Mouse (Mus musculus) megakaryocyte, embryonic 14.5 days (primary cell): ENCODE data around the gene Tmem107.

ENCODE experiments used
- FLI1 ChIP-seq: IDR thresholded peaks from 2 replicates; pipeline ENCODE4 v1.6.1; 2012; ENCODE audit warnings: low read length, inconsistent platforms, mixed read lengths
- GATA1 ChIP-seq: IDR thresholded peaks from 3 replicates; pipeline ENCODE4 v1.6.1; 2012; ENCODE audit warnings: mixed read lengths, low read length, inconsistent platforms, borderline replicate concordance

DNA sequence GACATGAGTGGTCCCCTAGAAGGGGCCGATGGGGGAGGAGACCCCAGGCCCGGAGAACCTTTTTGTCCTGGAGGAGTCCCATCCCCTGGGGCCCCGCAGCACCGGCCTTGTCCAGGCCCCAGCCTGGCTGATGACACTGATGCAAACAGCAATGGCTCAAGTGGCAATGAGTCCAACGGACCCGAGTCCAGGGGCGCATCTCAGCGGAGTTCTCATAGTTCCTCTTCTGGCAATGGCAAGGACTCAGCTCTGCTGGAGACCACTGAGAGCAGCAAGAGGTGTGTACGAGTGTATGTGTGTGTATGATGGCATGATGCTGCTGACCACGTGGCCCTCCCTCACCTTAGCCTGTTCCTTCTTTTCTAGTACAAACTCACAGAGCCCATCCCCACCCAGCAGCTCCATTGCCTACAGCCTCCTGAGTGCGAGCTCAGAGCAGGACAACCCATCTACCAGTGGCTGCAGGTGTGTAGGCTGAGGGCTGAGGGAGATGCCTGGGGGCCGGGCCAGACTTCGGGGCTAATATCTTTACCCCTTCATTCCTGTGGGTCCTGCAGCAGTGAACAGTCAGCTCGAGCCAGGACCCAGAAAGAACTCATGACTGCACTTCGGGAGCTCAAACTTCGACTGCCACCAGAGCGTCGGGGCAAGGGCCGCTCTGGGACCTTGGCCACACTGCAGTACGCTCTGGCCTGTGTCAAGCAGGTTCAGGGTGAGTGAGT is 30.2 kb downstream of the Tmem107 start:
- no peak for TF ChIP-seq FLI1
- TF ChIP-seq GATA1 = no peak
